In the genomic region with DNA sequence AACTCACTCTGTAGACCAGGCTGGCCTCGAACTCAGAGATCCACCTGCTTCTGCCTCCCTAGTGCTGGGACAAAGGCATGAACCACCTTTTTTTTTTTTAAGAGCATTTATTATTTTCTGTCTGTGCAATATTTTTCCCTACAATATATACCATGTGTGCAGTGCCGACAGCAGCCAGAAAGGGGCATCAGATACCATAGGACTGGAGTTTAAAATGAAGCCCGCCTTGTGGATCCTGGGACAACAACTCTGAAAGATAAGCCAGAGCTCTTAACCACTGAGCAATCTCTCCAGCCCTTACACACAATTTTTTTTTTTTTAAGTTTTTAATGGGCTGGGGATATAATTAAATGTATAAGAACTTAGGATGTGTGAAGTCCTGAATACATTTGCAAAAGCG, we compare ENCODE assay signal across 8 mouse cellular contexts. TPM values are rescaled to one million over a fixed set of nuclear protein-coding genes. Genes with fewer than 3 reads are reported as not detected.
A peak's percentile ranks its signal among the peaks of the same experiment; 100 is the strongest.
DNase-seq lines count a peak whose midpoint lies in the region; ATAC-seq lines count a peak whose summit lies in the region.

No protein-coding gene starts in this region.

- peak overlapping the region; percentile 96 for H3K4me2 ChIP-seq in lung, embryonic 15.5 days
- peak overlapping the region; percentile 83; the same call in 1 of the 2 replicates for H3K4me2 ChIP-seq in stomach, embryonic 14.5 days (replicated peaks; ENCODE audit: low read depth, low read length)

- peak; percentile 5 for ATAC-seq in inflammation-experienced regulatory T-cells, adult 6 months
- ATAC-seq in lung, embryonic 15.5 days (ENCODE audit: borderline replicate concordance, extremely low read depth, low FRiP score, low TSS enrichment) = no peak
- no peak for ATAC-seq in stomach, embryonic 14.5 days (ENCODE audit: insufficient number of reproducible peaks, insufficient read depth, low FRiP score, low read depth)

- DNase-seq in B cell, adult 2 months = peak; percentile 54 to 62
- DNase-seq in T-cell, adult 2 months (ENCODE audit: low spot score) = peak; percentile 55
- no peak for DNase-seq in layer of hippocampus, postnatal 10 days (ENCODE audit: low spot score in 2 of 2)
- DNase-seq in frontal cortex, postnatal 25 days (ENCODE audit: low spot score in 2 of 2) = no peak

- H3K27ac ChIP-seq in lung, embryonic 15.5 days = peak overlapping the region; percentile 93; the same call in 1 of the 2 replicates
- no peak overlapping the region for H3K27ac ChIP-seq in stomach, embryonic 14.5 days (ENCODE audit: low read length)

- peaks cover 22% of the 10 kb centered on the region for H3K27me3 ChIP-seq in erythroblast, embryonic 14.5 days (ENCODE audit: control insufficient read depth)
- no peaks in the 10 kb centered on the region for H3K27me3 ChIP-seq in lung, embryonic 15.5 days
- H3K27me3 ChIP-seq in stomach, embryonic 14.5 days (ENCODE audit: control insufficient read depth, insufficient read depth, low read length) = no peaks in the 10 kb centered on the region

- peaks cover 46% of the 10 kb centered on the region for H3K4me1 ChIP-seq in erythroblast, embryonic 14.5 days (ENCODE audit: control insufficient read depth)
- H3K4me1 ChIP-seq in lung, embryonic 15.5 days = peaks cover 22% of the 10 kb centered on the region
- H3K4me1 ChIP-seq in stomach, embryonic 14.5 days (ENCODE audit: control insufficient read depth, insufficient read depth, low read length) = 0 out of 2 replicates have a peak, but pooled peaks cover 9% of the 10 kb centered on the region

- H3K9ac ChIP-seq in lung, embryonic 15.5 days = no peak overlapping the region
- H3K9ac ChIP-seq in stomach, embryonic 14.5 days (replicated peaks; ENCODE audit: low read depth, low read length) = no peak overlapping the region

- no peaks in the 10 kb centered on the region for H3K36me3 ChIP-seq in erythroblast, embryonic 14.5 days (ENCODE audit: control insufficient read depth)
- no peaks in the 10 kb centered on the region for H3K36me3 ChIP-seq in lung, embryonic 15.5 days
- no peaks in the 10 kb centered on the region for H3K36me3 ChIP-seq in stomach, embryonic 14.5 days (ENCODE audit: control insufficient read depth, insufficient read depth, low read length)

- WGBS in lung, embryonic 15.5 days = 19% methylated on average over 4 of the region's 4 CpGs
- WGBS in stomach, embryonic 14.5 days = 25% methylated on average over 4 of the region's 4 CpGs

- H3K9me3 ChIP-seq in erythroblast, embryonic 14.5 days (ENCODE audit: control insufficient read depth, low read length) = no peaks in the 10 kb centered on the region
- no peaks in the 10 kb centered on the region for H3K9me3 ChIP-seq in lung, embryonic 15.5 days
- no peaks in the 10 kb centered on the region for H3K9me3 ChIP-seq in stomach, embryonic 14.5 days (ENCODE audit: control insufficient read depth, low read depth, low read length)

- H3K4me3 ChIP-seq in erythroblast, embryonic 14.5 days (replicated peaks) = peak overlapping the region; percentile 69
- H3K4me3 ChIP-seq in lung, embryonic 15.5 days = peak overlapping the region; percentile 42
- H3K4me3 ChIP-seq in stomach, embryonic 14.5 days (ENCODE audit: low read depth, low read length) = no peak overlapping the region

RNA-seq across cellular contexts. Expression of gene Ccdc9, which starts 7.8 kb away (rescaled TPM):
- 6.3 and 7.0 TPM in 2 replicates for polyA plus RNA-seq in erythroblast, embryonic 14.5 days (2012)
- polyA plus RNA-seq in inflammation-experienced regulatory T-cells, adult 6 months (2017; shearing (Covaris generic)) = 10 to 100 TPM; 10.6 to 16.3 (median 11.5) TPM
- polyA plus RNA-seq in lung, embryonic 15.5 days (2015; fragmentation: Nextera tagmentation; extraction: Ambion mirVana) = 22.4 and 23.0 TPM in 2 replicates
- polyA plus RNA-seq in stomach, embryonic 14.5 days (2014; fragmentation: Nextera tagmentation; extraction: Ambion mirVana) = 20.5 and 23.4 TPM in 2 replicates
- 10 to 100 TPM; 81.4 to 98.8 TPM for total RNA-seq in layer of hippocampus, postnatal 10 days (2021)

RNA-seq across cellular contexts. Expression of gene Bbc3, which starts 13.8 kb away (rescaled TPM):
- polyA plus RNA-seq in erythroblast, embryonic 14.5 days (2012) = 63.0 and 92.9 TPM in 2 replicates
- polyA plus RNA-seq in inflammation-experienced regulatory T-cells, adult 6 months (2017; shearing (Covaris generic)) = 1 to 10 TPM in 2 of 3 experiments, under 1 TPM in 1; 0.42 to 1.5 (median 1.2) TPM
- 10.3 and 12.0 TPM in 2 replicates for polyA plus RNA-seq in lung, embryonic 15.5 days (2015; fragmentation: Nextera tagmentation; extraction: Ambion mirVana)
- 5.2 and 5.3 TPM in 2 replicates for polyA plus RNA-seq in stomach, embryonic 14.5 days (2014; fragmentation: Nextera tagmentation; extraction: Ambion mirVana)
- total RNA-seq in layer of hippocampus, postnatal 10 days (2021) = 10 to 100 TPM; 28.0 to 30.0 TPM

RNA-seq across cellular contexts. Expression of gene Inafm1, which starts 20.9 kb away (rescaled TPM):
- 7.8 and 7.9 TPM in 2 replicates for polyA plus RNA-seq in erythroblast, embryonic 14.5 days (2012)
- 1 to 10 TPM in 2 of 3 experiments, under 1 TPM in 1; 0.96 to 2.4 (median 2.3) TPM for polyA plus RNA-seq in inflammation-experienced regulatory T-cells, adult 6 months (2017; shearing (Covaris generic))
- polyA plus RNA-seq in lung, embryonic 15.5 days (2015; fragmentation: Nextera tagmentation; extraction: Ambion mirVana) = 14.7 and 16.4 TPM in 2 replicates
- 19.0 and 19.5 TPM in 2 replicates for polyA plus RNA-seq in stomach, embryonic 14.5 days (2014; fragmentation: Nextera tagmentation; extraction: Ambion mirVana)
- 10 to 100 TPM; 35.4 to 35.8 TPM for total RNA-seq in layer of hippocampus, postnatal 10 days (2021)

RNA-seq across cellular contexts. Expression of gene C5ar1, which starts 35.0 kb away (rescaled TPM):
- 0.02 TPM in 1 of 2 replicates, not detected in the other for polyA plus RNA-seq in erythroblast, embryonic 14.5 days (2012)
- polyA plus RNA-seq in inflammation-experienced regulatory T-cells, adult 6 months (2017; shearing (Covaris generic)) = under 1 TPM in 1 of 3 experiments, not detected in 2; 0.21 TPM
- 2.5 and 2.7 TPM in 2 replicates for polyA plus RNA-seq in lung, embryonic 15.5 days (2015; fragmentation: Nextera tagmentation; extraction: Ambion mirVana)
- polyA plus RNA-seq in stomach, embryonic 14.5 days (2014; fragmentation: Nextera tagmentation; extraction: Ambion mirVana) = 2.4 and 3.2 TPM in 2 replicates
- total RNA-seq in layer of hippocampus, postnatal 10 days (2021) = 1 to 10 TPM; 1.1 to 1.3 TPM

RNA-seq across cellular contexts. Expression of gene C5ar2, which starts 50.4 kb away (rescaled TPM):
- polyA plus RNA-seq in erythroblast, embryonic 14.5 days (2012) = 0.02 and 0.04 TPM in 2 replicates
- polyA plus RNA-seq in inflammation-experienced regulatory T-cells, adult 6 months (2017; shearing (Covaris generic)) = under 1 TPM in 1 of 3 experiments, not detected in 2; 0.23 TPM
- 0.18 and 0.36 TPM in 2 replicates for polyA plus RNA-seq in lung, embryonic 15.5 days (2015; fragmentation: Nextera tagmentation; extraction: Ambion mirVana)
- 0.14 and 0.27 TPM in 2 replicates for polyA plus RNA-seq in stomach, embryonic 14.5 days (2014; fragmentation: Nextera tagmentation; extraction: Ambion mirVana)
- total RNA-seq in layer of hippocampus, postnatal 10 days (2021) = under 1 TPM; 0.33 to 0.37 TPM

Comparison
In these comparisons a context has a peak if more than half of its experiments do, and no peak if none do; other contexts are left out.
1. DNase-seq: peak in B cell, adult 2 months (2 of 2) and T-cell, adult 2 months (single experiment); none in layer of hippocampus, postnatal 10 days (0 of 2) and frontal cortex, postnatal 25 days (0 of 2).